Mouse (Mus musculus): ENCODE data around the gene Fmod.

DNA sequence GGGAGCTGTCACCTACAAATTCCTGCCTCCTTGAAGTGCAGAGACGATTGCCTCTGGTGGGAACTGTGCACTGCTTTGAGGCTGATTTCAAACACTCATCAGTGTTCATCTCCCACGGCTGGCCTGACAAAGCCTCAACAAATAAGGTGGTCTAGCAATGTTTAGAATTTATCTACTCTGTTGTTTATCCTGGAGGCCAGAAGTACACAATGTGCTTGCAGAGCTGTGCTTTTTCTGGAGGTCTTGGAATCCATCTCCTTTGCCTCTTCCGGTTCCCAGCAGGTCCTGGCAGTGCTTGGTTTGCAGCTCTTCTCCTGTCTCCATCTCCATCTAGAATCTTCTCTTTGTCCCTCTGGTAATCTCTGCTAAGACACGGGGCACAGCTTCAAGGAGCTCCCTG, 19.2 kb downstream of the Fmod start:
- TF ChIP-seq POLR2A (IDR thresholded peaks at IDR 0.05; ENCODE audit: low read depth, low read length): no peak
- TF ChIP-seq CTCF (conservative IDR thresholded peaks at IDR 0.05; ENCODE audit: insufficient read depth, insufficient read length, low read depth, low read length): no peak

Measured in kidney, adult 2 months (tissue).